Mouse (Mus musculus): ENCODE measurements around the gene Efna5. TPM values are rescaled to one million over a fixed set of nuclear protein-coding genes. Genes with fewer than 3 reads are reported as not detected.

Efna5 gene
- polyA plus RNA-seq, 1 experiment from 2014 or later = 41.6 TPM

GRCm38 (mm10) chr17:62734901-62735300 is 146.2 kb downstream of the Efna5 start:
- no peak overlapping the region for H3K9ac ChIP-seq
- H3K4me1 ChIP-seq = peaks cover 24% of the 10 kb centered on the region
- H3K27me3 ChIP-seq (replicated peaks) = no peaks in the 10 kb centered on the region
- no peaks in the 10 kb centered on the region for H3K36me3 ChIP-seq
- no peak overlapping the region for H3K27ac ChIP-seq
- whole genome bisulfite sequencing = 7% methylated on average over 10 of the region's 10 CpGs
- no peaks in the 10 kb centered on the region for H3K9me3 ChIP-seq
- no peak for ATAC-seq (ENCODE audit: low FRiP score, low read depth)
- H3K4me2 ChIP-seq (replicated peaks) = peak overlapping the region; percentile 28; the same call in 1 of the 2 replicates
- H3K4me3 ChIP-seq = no peak overlapping the region

DNA sequence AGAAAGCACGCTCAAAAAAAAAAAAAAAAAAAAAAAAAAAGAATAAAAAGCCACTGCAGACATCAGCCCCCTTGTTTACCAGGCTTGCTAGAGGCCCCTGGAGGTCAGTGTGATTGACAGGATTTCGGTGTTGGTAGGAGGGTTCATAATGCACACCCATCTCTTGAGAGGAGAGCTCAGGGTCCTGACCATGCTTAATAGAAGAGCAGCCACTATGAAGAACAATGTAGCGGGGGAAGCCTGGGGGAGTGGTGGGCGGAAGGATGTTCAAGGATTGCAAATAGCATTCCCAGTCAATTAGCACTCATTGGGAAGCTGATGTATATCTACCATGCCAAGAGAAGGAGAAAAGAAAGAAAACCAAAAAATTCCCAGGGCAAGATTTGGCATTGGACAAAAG is 147.1 kb downstream of the Efna5 start:
- WGBS = 50% methylated on average over 4 of the region's 4 CpGs
- ATAC-seq (ENCODE audit: low FRiP score, low read depth) = no peak
- Histone ChIP-seq H3K4me1 (peaks cover 24% of the 10 kb centered on the region), H3K27me3 (replicated peaks) (no peaks in the 10 kb centered on the region), H3K27ac (no peak overlapping the region), H3K36me3 (no peaks in the 10 kb centered on the region), H3K4me2 (replicated peaks) (no peak overlapping the region), H3K9ac (no peak overlapping the region), H3K9me3 (no peaks in the 10 kb centered on the region), H3K4me3 (no peak overlapping the region)

DNA sequence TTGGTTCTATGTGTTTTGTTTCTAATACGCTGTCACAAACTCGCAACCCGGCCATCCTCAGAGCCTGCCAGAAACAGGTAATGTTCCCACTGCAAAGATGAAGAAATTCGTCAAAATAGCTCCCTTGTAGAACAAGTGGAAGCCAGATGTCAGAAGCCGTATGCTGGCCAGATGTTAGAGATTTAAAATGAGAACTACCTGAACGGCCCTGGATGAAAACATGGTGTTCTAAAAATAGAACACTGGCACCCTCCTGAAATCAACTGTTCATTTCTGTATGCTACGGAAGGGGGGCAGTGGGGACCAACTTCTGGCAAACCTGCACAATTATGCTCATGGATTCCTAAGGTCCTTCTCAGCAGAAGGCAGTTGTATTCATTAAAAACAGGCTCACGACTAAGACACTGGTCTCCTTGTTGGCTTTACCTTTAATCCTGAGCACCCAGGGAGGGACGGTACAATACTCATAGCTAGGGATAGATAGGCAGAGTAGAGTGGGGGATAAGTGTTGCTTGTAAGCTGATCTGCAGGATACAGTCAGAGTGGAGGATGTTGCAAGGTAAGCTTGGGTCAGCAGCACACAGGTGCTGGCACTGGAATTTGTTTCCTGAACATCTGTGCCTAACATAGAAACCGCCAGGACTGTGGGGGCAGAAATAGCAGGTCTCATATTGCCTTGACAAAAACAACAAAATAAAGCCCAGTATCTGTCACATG is 151.2 kb downstream of the Efna5 start:
- Histone ChIP-seq H3K4me3 (no peak overlapping the region), H3K27me3 (replicated peaks) (no peaks in the 10 kb centered on the region), H3K4me2 (replicated peaks) (no peak overlapping the region), H3K36me3 (no peaks in the 10 kb centered on the region), H3K27ac (no peak overlapping the region), H3K4me1 (peaks cover 18% of the 10 kb centered on the region), H3K9me3 (no peaks in the 10 kb centered on the region), H3K9ac (no peak overlapping the region)
- no peak for ATAC-seq (ENCODE audit: low FRiP score, low read depth)
- 77% methylated on average over 10 of the region's 10 CpGs for WGBS

GRCm38 (mm10) chr17:62728142-62728917 is 152.8 kb downstream of the Efna5 start:
- WGBS = 44% methylated on average over 10 of the region's 10 CpGs
- ATAC-seq (ENCODE audit: low FRiP score, low read depth) = 0 out of 2 replicates have a peak, but pooled peaks have one; percentile 58
- no peaks in the 10 kb centered on the region for H3K27me3 ChIP-seq (replicated peaks)
- H3K4me3 ChIP-seq = no peak overlapping the region
- no peak overlapping the region for H3K9ac ChIP-seq
- no peaks in the 10 kb centered on the region for H3K9me3 ChIP-seq
- peaks cover 8% of the 10 kb centered on the region; the same call in 1 of the 2 replicates for H3K4me1 ChIP-seq
- H3K36me3 ChIP-seq = no peaks in the 10 kb centered on the region
- no peak overlapping the region for H3K27ac ChIP-seq
- H3K4me2 ChIP-seq (replicated peaks) = no peak overlapping the region

- WGBS = 89% methylated on average over 5 of the region's 5 CpGs
- no peak overlapping the region for H3K9ac ChIP-seq
- H3K27me3 ChIP-seq (replicated peaks) = no peaks in the 10 kb centered on the region
- H3K36me3 ChIP-seq = no peaks in the 10 kb centered on the region
- H3K4me3 ChIP-seq = no peak overlapping the region
- no peak overlapping the region for H3K27ac ChIP-seq
- no peaks in the 10 kb centered on the region for H3K9me3 ChIP-seq
- H3K4me1 ChIP-seq = peaks cover 9% of the 10 kb centered on the region; the same call in 1 of the 2 replicates
- ATAC-seq (ENCODE audit: low FRiP score, low read depth) = no peak
- no peak overlapping the region for H3K4me2 ChIP-seq (replicated peaks)
Observed at GRCm38 (mm10) chr17:62726102-62726501, 155.0 kb downstream of the Efna5 start.

DNA sequence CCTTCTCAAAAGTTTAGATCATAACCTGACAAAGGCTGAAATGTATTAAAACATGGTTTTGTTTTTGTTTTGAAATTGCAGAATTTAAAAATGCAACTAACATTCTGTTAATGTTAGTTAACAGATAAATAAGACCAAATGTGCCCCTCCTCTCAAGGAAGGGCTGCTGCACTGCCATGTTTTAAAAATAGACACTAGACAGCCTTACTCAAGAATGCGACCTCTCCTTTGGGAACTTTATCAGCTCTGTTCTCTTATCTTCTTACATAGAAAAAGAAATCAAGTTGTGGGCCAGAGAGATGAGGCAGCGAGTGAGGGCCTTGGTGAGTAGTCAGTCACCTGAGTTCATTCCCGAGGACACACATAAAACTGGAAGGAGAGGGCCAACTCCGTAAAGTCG is 158.2 kb downstream of the Efna5 start:
- no peak overlapping the region for H3K4me2 ChIP-seq (replicated peaks)
- no peaks in the 10 kb centered on the region for H3K27me3 ChIP-seq (replicated peaks)
- 90% methylated on average over 5 of the region's 5 CpGs for WGBS
- H3K4me1 ChIP-seq = peaks cover 8% of the 10 kb centered on the region; the same call in 1 of the 2 replicates
- no peaks in the 10 kb centered on the region for H3K9me3 ChIP-seq
- no peak overlapping the region for H3K27ac ChIP-seq
- H3K9ac ChIP-seq = no peak overlapping the region
- H3K4me3 ChIP-seq = no peak overlapping the region
- H3K36me3 ChIP-seq = no peaks in the 10 kb centered on the region
- no peak for ATAC-seq (ENCODE audit: low FRiP score, low read depth)

GRCm38 (mm10) chr17:62721595-62721994 is 159.5 kb downstream of the Efna5 start:
- Histone ChIP-seq H3K4me3 (no peak overlapping the region), H3K4me1 (peaks cover 8% of the 10 kb centered on the region; the same call in 1 of the 2 replicates), H3K27me3 (replicated peaks) (no peaks in the 10 kb centered on the region), H3K27ac (no peak overlapping the region), H3K9me3 (no peaks in the 10 kb centered on the region), H3K36me3 (no peaks in the 10 kb centered on the region), H3K4me2 (replicated peaks) (no peak overlapping the region), H3K9ac (no peak overlapping the region)
- WGBS = 94% methylated on average over 3 of the region's 3 CpGs
- ATAC-seq (ENCODE audit: low FRiP score, low read depth) = no peak

- Histone ChIP-seq H3K9me3 (no peaks in the 10 kb centered on the region), H3K4me1 (peaks cover 8% of the 10 kb centered on the region; the same call in 1 of the 2 replicates), H3K4me3 (no peak overlapping the region), H3K27ac (no peak overlapping the region), H3K4me2 (replicated peaks) (peak overlapping the region; percentile 1; the same call in 1 of the 2 replicates), H3K36me3 (no peaks in the 10 kb centered on the region), H3K9ac (no peak overlapping the region), H3K27me3 (replicated peaks) (no peaks in the 10 kb centered on the region)
- peak; percentile 48; the same call in 1 of the 2 replicates for ATAC-seq (ENCODE audit: low FRiP score, low read depth)
- WGBS = 70% methylated on average over 20 of the region's 20 CpGs
Observed at GRCm38 (mm10) chr17:62720740-62721450, 160.2 kb downstream of the Efna5 start.

- WGBS = 30% methylated on average over 12 of the region's 12 CpGs
- no peak overlapping the region for H3K4me2 ChIP-seq (replicated peaks)
- ATAC-seq (ENCODE audit: low FRiP score, low read depth) = peak; percentile 26; the same call in 1 of the 2 replicates
Observed at GRCm38 (mm10) chr17:62717426-62718131, 163.5 kb downstream of the Efna5 start.

DNA sequence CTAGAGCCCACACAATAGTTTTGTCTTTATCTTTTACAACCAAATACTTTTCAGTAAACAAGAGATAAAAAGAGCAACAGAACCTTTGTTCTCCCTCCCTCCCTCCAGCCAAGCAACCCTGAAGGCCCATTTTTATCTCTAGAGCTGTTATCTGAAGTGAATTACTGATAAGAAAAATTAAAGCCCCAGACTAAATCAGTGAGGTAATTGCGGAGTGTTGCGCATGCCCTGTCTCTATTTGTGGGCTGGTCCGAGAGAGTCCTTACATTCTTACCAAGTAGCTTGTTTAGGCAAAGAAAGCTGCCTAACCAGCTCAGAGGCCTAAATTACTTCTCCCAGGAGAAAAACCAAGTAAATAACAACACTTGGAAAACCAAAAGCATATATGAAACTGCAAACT is 167.7 kb downstream of the Efna5 start:
- ATAC-seq (ENCODE audit: low FRiP score, low read depth) = no peak
- H3K27me3 ChIP-seq (replicated peaks) = no peaks in the 10 kb centered on the region
- peaks cover 5% of the 10 kb centered on the region; the same call in 1 of the 2 replicates for H3K4me1 ChIP-seq
- H3K9me3 ChIP-seq = no peaks in the 10 kb centered on the region
- no peak overlapping the region for H3K27ac ChIP-seq
- H3K4me2 ChIP-seq (replicated peaks) = no peak overlapping the region
- no peak overlapping the region for H3K4me3 ChIP-seq
- 93% methylated on average over 3 of the region's 3 CpGs for WGBS
- H3K9ac ChIP-seq = no peak overlapping the region
- H3K36me3 ChIP-seq = no peaks in the 10 kb centered on the region

More at GRCm38 (mm10) chr17:62717426-62718131, 163.5 kb downstream of the Efna5 start:
- Histone ChIP-seq H3K9ac (no peak overlapping the region), H3K9me3 (no peaks in the 10 kb centered on the region), H3K36me3 (no peaks in the 10 kb centered on the region), H3K27ac (no peak overlapping the region), H3K4me1 (peaks cover 8% of the 10 kb centered on the region; the same call in 1 of the 2 replicates), H3K27me3 (replicated peaks) (no peaks in the 10 kb centered on the region), H3K4me3 (no peak overlapping the region)

DNA sequence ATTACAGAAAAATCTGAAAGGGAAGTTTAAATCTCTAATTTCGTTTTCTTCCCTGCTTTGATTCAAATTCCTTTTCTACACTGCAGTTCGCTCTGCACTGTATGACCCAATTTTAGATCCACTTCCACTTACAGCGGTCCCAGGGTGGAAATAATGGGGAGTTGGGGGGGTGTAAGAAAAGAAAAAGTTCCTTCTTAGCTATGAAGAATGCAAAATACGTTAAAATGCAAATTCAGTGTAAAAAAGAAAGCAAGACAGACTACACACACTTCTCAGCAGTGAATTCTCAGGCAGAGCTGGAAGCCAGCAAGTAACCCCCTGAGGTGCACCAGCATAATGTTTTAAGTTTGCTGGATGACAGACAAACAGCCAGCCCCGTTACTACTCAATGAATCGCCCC is 174.7 kb downstream of the Efna5 start:
- no peak for ATAC-seq (ENCODE audit: low FRiP score, low read depth)
- no peak overlapping the region for H3K27ac ChIP-seq
- 51% methylated on average over 6 of the region's 6 CpGs for WGBS

More for the DNA sequence above, 174.7 kb downstream of the Efna5 start:
- Histone ChIP-seq H3K9ac (no peak overlapping the region), H3K4me3 (no peak overlapping the region), H3K4me1 (peaks cover 5% of the 10 kb centered on the region; the same call in 1 of the 2 replicates), H3K27me3 (replicated peaks) (no peaks in the 10 kb centered on the region), H3K4me2 (replicated peaks) (no peak overlapping the region), H3K36me3 (no peaks in the 10 kb centered on the region), H3K9me3 (no peaks in the 10 kb centered on the region)
